10 mouse cellular contexts compared by ENCODE assay signal in genomic region chr10:115585491-115586245, GRCm38 (mm10). TPM values are rescaled to one million over a fixed set of nuclear protein-coding genes. Genes with fewer than 3 reads are reported as not detected.
DNase-seq lines count a peak whose midpoint lies in the region; ATAC-seq lines count a peak whose summit lies in the region.
"Had no signal": no experiment of that assay in that cellular context is flagged by ENCODE, and none has a peak within 500 bp of the region (broad histone marks: within the 10 kb centered on the region; RNA-seq: fewer than 3 reads in every experiment).

No protein-coding gene starts in this region.

- peaks cover 2% of the 10 kb centered on the region; the same call in 1 of the 2 replicates for H3K4me1 ChIP-seq in liver, embryonic 16.5 days (ENCODE audit: control insufficient read depth, low read depth, low read length)

- no peaks in the 10 kb centered on the region for H3K36me3 ChIP-seq in liver, embryonic 16.5 days (ENCODE audit: control insufficient read depth, insufficient read depth)

- ATAC-seq in liver, embryonic 16.5 days (ENCODE audit: low read depth), result no peak

- H3K27ac ChIP-seq in liver, embryonic 16.5 days (ENCODE audit: low read length), result no peak overlapping the region

- peak overlapping the region; percentile 64 for H3K4me2 ChIP-seq in liver, embryonic 16.5 days (ENCODE audit: low read depth, low read length)

- under 1% methylated on average over 21 of the region's 21 CpGs for WGBS in liver, embryonic 16.5 days (ENCODE audit: insufficient replicate concordance)

- H3K9me3 ChIP-seq in liver, embryonic 16.5 days (replicated peaks; ENCODE audit: control insufficient read depth, low read length), result no peaks in the 10 kb centered on the region

- peaks cover 35% of the 10 kb centered on the region for H3K27me3 ChIP-seq in liver, embryonic 16.5 days (ENCODE audit: control insufficient read depth, insufficient read depth, low read depth, low read length)

- no peak overlapping the region for H3K9ac ChIP-seq in liver, embryonic 16.5 days (ENCODE audit: low read depth, low read length)

- peak overlapping the region; percentile 49 for H3K4me3 ChIP-seq in liver, embryonic 16.5 days (ENCODE audit: low read depth, low read length)

- peak; percentile 12 for DNase-seq in cerebellum, adult 9-10 months
- DNase-seq in cerebellum, adult 11 months, result no peak
- DNase-seq in retina, postnatal 1 day, result peak; percentile 35
- DNase-seq in retina, embryonic 14.5 days (ENCODE audit: low spot score), result no peak
- no peak for DNase-seq in urinary bladder, postnatal 25 days (ENCODE audit: low spot score)
- DNase-seq in spleen, postnatal 36 days (ENCODE audit: low spot score in 2 of 2), result no peak
- DNase-seq in ovary, postnatal 14 days (ENCODE audit: low spot score), result no peak
- DNase-seq: layer of hippocampus, postnatal 36 days; thymus, postnatal 14 days had no signal

RNA-seq across cellular contexts. Expression of gene Lgr5, which starts 1.9 kb away (rescaled TPM):
- 0.63 and 0.71 TPM in 2 replicates for polyA plus RNA-seq in liver, embryonic 16.5 days (2015; fragmentation: Nextera tagmentation; extraction: Ambion mirVana)

RNA-seq across cellular contexts. Expression of gene A930009A15Rik, which starts 15.9 kb away (rescaled TPM):
- not detected in 2 replicates for polyA plus RNA-seq in liver, embryonic 16.5 days (2015; fragmentation: Nextera tagmentation; extraction: Ambion mirVana)

Comparison
In these comparisons a context has a peak if more than half of its experiments do, and no peak if none do; other contexts are left out.
1. DNase-seq: peak in cerebellum, adult 9-10 months (single experiment) and retina, postnatal 1 day (single experiment); none in cerebellum, adult 11 months (single experiment), retina, embryonic 14.5 days (single experiment), urinary bladder, postnatal 25 days (single experiment), spleen, postnatal 36 days (0 of 2) and ovary, postnatal 14 days (single experiment).